Mouse (Mus musculus): Measurements from ENCODE around the gene Trpc7.

Gene Trpc7

DNA sequence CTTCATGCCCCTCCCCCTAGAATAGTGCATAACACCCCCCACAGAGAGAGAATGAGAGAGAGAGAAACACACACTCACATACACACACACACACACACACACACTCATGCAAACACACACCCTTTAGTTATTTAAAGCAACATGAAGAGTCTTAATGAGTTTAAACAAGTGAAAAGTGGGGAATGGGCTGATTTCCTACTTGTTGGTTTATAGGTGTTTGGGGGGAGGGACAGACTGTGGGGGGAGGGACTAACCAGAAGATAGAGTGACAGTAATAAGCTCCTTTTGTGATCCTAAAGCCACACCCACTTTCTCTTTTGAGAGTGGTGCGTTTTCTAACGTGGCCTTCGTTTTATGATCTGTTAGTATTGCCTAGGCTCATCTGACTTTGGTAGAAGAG is at the start of gene Trpc7:
Gene Trpc7, minus strand, starts transcription at position 101 of the 400 bp plus-strand sequence.
- CTCF ChIA-PET: no interaction called here

DNA sequence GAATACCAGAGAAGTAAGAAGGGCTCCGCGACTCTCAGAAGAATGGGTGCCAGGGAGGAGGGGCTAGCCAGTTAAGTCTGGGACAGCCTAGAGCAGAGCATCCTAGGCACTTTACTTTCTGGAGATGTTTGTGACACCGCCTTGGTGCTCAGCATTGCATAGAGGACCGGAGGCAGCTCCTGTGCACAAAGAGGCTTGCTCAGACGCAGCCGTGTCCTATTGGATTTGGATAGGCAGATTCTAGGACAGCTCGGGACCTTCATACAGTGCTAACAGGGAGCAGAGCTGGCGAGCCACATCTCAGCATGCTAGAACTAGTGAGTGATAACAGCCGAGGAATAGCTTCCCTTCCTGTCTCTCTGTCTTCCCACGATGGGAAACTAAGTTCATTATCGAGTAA is 43.5 kb upstream of the Trpc7 start:
- CTCF ChIA-PET: no interaction called here

DNA sequence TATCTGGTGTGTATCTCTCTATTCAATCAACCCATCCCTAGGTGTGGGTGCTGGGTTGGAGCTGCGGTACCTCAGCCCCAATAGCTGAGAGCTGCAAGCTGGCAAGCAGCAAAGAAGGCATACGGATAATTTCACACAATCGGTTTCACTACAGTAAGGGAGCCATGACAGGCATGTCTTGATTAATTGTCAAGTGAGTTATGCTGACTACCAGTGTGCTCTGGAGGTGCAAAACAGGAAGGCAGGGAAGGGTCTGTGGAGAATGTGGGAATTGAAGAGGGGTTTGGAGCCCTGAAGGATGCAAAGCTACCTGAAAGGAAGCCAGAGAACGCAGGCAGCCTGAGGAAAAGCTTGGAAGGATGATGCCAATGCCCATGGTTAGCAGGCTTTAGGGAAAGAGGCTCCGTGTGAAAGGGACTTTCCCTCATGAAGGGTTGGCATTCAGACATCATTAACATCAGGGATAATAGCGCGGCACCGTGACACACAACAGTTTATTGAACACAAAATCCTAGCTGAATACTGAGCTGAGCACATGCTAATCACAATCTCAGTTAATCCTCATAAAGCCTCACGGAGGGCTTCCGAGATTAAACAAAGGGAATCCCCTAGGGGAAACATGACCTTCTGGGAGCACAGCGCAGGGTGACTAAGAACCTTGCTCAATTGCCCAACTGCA is 38.2 kb upstream of the Trpc7 start:
- CTCF ChIA-PET: no interaction called here

DNA sequence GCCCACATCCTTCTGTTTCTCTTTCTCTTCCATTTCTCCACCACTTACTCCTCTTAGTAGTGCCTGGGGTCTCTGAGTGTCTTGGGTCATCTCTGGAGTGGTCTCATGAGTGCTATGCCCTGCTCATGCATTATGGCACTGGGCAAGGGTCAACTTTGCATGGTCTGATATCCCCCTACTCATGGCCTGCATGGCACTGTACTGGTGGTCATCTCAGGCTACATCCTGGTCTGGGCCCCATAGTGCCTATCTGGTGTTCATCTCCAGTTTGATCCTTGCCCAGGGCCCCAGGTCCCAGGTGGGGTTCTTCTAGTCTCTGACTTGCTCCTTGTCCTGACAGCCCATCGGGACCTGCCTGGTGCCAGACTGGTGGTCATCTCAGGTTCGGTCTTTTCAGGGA is 34.6 kb upstream of the Trpc7 start:
- CTCF ChIA-PET: no interaction called here

DNA sequence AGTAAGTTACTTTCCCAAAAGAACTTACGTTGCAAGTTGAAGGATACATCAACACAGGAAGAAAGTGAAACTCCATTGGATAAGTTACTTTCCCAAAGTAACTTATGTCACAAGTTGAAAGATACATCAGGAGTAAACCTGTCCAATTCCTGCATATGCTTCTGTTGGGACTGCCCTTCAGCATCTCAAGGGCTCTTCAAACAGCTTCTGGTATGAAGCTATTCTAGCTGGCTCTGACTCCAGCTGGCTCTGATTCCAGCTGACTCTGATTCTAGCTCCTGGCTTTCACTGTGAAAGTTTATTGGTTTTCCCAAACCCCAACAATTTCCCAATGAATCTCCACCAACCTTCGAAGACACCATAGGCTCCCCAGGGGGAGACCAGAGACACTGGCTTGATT is 27.2 kb upstream of the Trpc7 start:
- CTCF ChIA-PET: no interaction called here

DNA sequence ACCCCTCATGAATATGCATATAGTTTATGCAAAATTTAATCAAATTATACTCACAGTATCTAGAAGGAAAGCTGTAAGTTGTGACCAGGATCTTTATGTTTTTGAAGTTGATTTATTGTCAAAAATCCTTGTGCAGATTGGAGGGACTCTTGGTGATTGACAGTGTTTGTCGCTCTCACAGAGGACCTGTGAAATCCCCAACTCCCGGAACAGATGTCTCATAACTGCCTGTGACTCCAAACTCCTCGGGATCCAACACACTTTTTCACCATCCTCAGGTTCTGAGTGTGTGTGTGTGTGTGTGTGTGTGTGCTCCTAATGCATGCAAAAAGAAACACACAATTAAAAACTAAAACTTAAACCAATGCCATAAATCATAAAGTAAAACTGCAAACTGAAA is 25.5 kb upstream of the Trpc7 start:
- CTCF ChIA-PET: no interaction called here

DNA sequence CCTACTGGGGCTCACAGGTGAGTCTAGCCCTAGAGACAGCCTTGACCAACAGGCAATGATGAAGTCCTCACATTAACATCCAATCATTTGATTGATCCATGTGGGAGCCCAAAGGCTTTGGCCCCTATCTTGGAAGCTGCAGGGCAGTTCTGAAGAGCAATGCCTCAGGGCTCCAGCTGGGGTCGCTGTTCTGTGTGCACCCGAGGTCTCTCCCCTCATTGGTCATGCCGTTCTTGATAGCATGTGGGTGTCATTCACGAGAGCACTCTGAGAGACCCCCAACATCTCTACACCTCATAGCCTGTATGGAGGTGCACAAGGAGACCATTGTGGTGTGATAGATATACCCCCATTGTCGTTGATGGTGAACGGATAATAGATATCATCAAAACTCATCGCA is 18.9 kb upstream of the Trpc7 start:
- CTCF ChIA-PET: no interaction called here

DNA sequence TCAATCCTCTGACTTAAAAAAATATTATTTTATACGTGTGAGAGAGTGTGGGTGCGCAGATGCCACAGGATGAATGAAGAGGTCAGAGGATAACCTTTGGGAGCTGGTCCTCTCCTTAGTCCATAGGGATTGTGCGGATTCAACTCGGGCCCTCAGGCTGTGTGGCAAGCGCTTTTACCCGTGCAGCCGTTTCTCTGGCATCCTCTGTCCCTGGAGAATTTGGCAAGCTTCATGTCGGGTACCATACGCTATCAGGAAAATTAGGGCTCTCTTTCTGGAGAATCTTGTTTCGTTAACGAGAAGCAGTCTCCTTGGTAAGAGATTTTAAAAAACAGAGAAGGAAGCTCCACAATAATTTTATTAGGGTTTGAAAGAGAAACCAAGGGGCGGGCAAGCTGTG is 15.3 kb upstream of the Trpc7 start:
- CTCF ChIA-PET: no interaction called here

DNA sequence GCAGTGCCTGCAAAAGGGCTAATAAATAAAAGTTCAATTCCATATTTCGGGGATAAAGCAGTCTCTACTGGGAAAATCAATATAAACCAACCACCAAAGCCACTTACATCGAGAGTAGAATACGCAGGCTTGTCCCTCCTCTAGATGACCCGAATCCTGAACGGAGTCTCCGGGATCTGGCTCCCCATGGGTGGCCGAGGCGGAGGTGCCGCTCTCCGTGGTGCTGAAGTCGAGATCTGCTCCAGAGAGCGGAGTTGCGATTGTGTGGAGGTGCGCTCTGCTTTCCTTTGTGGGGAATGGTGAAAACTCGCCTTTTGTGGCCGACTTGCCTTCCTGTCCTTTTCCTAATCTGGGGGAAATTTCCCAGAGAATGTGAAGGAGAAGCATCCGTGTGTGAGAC is 407 bp downstream of the Trpc7 start:
- CTCF ChIA-PET: no interaction called here

DNA sequence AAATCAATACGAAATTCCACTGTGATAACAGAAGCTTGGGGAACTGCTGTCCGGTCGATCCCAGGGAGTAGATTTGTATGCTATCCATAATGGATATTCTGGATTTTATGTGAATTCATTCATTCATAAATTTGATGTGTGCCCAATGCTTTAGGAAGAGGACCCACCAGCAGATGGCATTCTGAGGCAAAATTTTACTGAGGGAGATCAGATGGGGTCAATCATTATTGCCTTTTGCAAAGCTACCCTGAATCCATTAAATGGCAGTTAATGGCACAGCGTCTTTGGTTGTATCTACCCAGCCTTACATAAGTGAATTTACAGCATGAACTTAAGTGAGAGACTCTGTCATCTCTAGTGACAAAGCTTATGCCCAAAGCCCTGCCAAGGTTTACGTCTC is 1.2 kb downstream of the Trpc7 start:
- CTCF ChIA-PET: no interaction called here

DNA sequence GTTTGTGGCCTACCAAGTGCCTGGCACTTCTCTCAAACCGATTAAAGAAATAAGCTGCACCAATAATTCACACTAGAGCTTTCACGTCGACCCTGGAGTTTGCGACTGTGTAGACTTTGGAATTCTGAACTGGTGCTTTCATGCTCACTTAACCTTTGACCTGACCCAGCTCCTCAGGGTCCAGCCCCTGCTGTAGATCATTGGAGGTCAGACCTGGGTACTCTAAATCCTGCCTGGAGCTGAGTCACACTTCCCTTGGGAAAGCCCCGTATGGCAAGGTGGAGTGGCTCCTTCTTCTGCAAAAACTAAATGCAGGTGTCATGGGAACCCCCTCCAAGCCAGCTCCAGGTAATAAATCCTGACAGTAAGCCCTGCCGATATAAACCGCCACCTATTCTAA is 5.9 kb downstream of the Trpc7 start:
- CTCF ChIA-PET: no interaction called here

DNA sequence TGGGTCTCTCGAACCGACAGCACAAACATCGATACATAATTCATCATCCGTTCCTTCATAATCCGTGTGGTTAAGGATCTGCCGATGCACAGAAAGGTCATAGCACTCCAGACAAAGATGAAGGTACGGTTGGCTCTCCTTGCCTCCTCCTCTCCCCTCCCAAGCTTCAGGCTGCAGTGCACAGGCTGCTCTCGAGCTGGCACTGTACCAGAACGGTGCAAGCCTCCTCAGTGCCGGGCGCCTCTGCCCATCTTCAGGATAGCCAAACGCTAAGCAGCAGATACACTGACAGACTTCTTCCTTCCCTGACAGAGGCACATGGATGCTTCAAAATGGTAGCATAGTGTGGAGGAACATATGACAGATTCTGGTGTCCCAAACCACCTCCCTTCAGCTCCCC is 12.9 kb downstream of the Trpc7 start:
- CTCF ChIA-PET: no interaction called here

DNA sequence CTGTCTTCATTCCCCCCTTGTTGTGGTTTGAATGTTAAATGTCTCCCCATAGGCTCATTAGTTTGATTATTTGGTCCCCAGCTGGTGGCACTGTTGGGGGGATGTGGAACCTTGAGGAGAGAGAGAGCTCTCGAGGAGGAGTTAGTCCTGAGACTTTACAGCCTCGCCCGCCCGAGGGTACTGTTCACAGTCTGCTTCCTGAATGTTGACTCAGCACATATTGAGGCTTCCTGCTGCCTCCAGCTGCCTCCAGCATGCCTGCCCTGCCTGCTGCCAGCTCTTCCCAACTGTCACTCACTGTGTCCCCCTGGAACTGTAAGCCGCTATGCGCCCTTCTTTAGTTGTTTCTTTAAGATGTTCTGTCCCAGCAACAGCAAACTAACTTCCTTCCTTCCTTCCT is 31.2 kb downstream of the Trpc7 start:
- CTCF ChIA-PET: no interaction called here

DNA sequence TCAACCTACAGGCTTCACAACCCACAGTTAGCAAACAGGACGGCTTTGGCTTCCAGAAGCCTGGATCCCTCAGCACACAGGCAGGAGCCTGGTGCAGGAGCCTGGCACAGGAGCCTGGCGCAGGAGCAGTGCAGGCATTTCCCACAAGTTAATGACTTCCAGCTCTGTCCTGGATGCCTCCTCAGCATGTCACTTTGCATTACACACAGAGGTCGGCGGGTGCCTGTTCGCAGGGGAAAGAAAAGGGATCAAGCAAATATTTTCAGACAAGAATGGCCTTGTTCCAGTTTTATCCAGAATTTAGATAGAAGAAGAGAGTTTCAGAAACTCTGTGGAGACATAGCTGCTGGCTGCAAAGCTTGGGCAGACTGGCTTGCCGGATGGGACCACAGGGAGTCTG is 33.8 kb downstream of the Trpc7 start:
- CTCF ChIA-PET: no interaction called here

DNA sequence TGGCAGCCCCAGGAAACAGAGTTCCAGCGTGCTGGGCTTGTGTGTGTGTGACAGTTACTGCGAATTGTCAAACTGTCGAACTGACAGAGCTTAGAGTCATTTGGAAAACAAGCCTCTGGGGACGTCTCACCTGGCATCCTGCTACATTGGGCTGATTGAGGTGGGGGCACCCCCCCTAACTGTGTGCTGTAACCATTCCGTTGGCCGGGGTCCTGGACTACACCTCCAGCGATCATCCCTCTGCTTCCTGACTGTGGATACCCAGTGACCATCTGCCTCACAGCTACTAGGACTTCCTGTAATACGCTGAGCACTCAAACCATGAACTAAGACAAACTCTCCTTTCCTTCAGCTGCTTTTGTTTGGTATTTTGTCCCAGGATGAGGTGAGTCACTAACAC is 41.3 kb downstream of the Trpc7 start:
- CTCF ChIA-PET: no interaction called here

DNA sequence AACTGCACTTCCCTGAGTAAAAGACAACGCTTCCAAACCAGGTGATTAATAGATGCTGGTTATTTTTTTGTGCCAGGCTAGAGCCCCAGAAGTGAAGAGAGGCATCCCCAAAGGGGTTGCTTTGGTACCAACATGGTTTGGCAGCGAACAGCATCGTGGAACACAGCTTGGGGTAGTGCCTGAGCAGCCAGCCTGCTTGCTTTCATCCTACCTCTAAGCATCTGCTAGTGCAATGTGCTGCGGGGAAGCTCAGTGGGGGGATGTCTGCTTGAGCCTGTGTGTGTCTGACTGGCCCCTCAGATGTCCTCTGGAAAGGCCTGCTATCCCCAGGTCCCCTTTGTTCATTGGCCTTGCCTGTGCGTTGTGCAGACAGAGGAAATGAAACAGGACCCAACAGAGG is 42.4 kb downstream of the Trpc7 start:
- CTCF ChIA-PET: no interaction called here

DNA sequence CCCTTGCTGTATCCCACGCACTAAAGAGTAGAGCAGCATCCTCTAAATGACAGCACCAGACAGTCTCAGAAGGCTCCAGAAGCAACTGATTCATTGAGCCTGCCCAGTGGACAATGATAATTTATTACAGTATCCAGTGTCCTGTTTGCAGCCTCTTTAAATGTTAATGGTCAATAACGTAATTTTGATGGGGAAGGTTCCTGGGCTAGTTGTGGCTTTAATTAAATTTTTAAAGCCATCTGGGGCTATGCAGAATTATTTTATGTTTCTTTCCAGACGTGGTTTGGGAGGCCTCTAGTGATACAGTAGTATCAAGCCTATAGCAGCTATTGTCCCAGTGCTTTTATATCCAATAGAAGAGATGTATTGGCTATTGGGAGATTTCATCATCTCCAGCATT is 49.9 kb downstream of the Trpc7 start:
- CTCF ChIA-PET: no interaction called here

DNA sequence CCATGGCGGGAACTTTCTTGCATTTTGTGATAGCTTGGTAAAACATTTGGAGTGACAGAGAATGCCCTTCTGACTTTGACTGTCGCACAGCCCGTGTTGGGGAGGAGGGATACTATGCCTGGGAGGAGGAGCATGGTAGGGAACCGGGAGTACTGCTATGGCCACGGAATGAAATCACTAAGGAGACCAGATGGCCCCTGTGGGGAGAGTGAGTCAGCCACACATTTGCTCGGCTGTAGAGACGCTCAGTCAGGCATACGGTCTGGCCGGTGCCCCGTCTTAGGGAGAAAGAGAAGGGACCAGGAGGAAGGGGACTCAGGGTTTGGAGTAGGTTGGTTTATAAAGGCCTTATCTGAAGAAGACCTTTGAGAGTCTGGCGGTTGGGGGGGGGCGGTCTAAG is 80.3 kb downstream of the Trpc7 start:
- CTCF ChIA-PET: no interaction called here

DNA sequence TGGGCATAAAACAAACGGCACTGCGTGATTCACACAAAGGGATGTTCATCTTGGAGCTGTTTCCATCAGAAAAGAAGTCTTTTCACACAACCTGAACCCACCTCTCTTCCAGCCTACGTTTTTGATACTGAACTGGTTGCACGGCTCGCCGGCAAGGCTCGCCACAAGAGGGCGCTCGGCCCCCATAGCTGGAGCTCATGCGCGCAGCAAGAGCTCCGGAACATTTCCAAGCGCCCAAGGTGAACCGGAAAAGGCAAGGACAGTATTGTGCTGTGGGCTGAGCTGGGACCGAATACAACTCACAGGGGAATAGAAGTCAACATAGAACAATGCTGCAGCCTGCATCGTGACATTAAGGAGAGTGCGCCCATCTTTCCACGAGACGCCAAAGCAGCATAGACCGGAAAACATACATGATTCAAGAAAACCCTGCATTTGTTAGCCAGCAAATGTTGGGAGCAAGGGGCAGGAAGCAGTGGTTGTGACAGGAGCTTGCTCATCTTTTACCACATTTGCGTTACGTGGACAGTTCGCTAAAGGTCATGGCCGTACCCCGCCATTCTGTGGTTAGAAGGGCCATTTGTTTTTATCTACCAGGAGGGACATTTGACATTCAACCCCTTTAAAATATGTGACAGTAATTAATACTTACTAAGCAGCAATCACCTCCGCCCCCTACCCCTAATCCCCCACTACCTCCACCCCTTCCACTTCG is 88.9 kb downstream of the Trpc7 start:
- CTCF ChIA-PET: no interaction called here

DNA sequence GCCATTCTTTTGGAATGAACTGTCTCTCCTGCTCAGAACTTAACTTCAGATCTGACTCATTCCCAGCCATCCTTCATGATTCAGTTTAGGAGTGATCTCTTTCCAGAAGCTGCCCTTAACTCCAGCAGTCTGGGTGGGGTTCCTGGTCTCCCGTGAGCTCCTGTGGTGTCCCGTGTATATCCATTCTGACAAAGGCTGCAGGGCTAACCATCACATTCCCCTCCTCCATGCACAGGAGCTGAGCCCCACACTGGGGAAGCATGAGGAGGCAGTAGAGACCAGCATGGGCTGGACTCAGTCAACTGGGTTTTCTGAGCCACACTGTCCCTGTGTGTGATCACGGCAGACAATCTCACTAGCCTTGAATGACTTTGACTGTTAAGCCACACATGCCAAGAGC is 90.7 kb downstream of the Trpc7 start:
- CTCF ChIA-PET: no interaction called here

DNA sequence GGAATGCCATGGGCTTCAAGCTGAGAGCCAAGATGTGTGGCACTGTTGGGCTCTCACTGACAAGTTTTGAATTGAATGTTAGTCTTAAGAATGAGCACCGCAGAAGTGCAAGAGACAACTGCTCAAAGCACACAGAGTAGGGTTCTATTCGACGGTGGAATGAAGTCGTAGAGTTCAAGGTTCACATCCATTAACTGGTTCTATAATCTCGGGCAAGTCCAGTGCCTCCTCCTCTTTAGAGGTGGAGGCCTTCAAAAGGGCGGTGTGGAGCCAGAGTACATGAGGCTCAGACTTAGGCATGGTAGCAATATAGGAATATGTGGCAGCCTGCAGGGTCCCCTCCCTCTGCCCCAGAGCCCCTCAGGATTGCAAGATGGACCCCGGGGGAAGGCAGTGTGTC is 98.3 kb downstream of the Trpc7 start:
- CTCF ChIA-PET: no interaction called here

DNA sequence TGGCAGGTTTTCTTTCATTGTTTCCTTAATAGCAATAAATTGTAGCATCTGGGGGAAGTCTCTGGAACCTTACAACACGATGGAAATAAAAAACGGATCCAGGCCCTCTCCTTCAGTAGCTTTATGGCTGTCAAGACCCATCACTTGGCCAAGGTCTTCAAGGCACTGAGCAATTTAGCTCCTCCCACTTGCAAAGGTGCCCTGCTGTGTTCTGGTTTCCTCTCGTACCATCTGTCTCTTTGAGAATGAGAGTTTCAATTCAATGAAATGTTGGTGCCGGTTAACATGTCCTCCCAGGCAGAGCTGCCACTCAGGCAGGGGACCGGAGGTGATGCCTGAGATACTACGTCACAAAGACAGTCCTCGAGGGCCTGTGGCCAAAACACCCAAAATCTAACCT is 100.3 kb downstream of the Trpc7 start:
- CTCF ChIA-PET: interaction anchor here (0.5 kb wide), 1 partner anchor 571 kb away, joined by 4 read pairs; no protein-coding TSS in a partner anchor

DNA sequence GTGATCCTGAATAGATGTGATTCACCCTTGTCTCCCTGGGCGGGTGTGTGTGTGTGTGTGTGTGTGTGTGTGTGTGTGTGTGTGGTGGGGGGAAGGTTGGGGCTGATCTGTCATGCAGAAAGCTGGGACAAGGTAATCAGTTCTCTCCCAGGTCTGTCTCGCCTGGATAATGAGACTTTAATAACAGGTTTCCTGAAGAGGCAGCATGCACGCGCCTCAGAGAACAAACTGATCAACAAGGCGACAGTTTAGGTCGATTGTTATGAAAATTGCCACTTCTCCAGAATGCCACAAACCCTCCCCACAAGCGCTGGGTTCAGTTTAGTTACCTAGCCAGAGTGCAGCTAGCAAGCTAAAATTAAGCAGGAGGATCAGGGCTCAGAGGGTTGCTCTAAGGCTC is 101.4 kb downstream of the Trpc7 start:
- CTCF ChIA-PET: interaction anchor here (0.6 kb wide), 1 partner anchor 10 kb away, joined by 3 read pairs; no protein-coding TSS in a partner anchor

DNA sequence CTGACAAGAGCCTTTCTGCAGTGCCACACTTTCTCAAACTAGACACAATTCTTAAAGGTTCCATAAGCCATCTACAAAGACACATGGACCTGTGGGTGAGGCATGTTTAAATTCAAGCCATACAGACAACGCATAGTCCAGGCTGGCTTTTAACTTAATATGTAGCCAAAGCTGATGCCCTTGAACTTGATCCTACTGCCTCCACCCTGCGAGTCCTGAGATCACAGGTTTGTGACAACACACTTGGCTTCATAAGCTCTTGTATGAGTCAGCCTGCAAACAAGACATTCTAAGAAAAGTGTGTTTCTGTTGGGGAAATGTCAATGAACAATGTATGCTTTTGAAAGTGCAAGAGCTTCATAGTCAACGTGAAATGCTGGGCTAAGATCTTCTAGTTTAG is 102.9 kb downstream of the Trpc7 start:
- CTCF ChIA-PET: no interaction called here
